Mouse (Mus musculus) hindbrain, embryonic 16.5 days (tissue): ENCODE results near the gene Slco3a1. TPM values are rescaled to one million over a fixed set of nuclear protein-coding genes. Genes with fewer than 3 reads are reported as not detected.

Source experiments
- ATAC-seq: fragments of 200-750 bp; cut with Nextera tagmentation; 2 replicates; pipeline ENCODE4 v1.8.0; 2017; ENCODE audit warnings: moderate TSS enrichment, moderate library complexity
- H3K27ac ChIP-seq: fragments of 300-500 bp; sonication (generic); 2 replicates; pipeline ENCODE4 v1.5.1; 2014; ENCODE audit warnings: low read depth, mild to moderate bottlenecking, control low read depth, low read length, moderate library complexity
- H3K27me3 ChIP-seq: fragments of 300-500 bp; sonication (generic); replicated peaks from 2 replicates; pipeline ENCODE4 v1.6.1; 2014; ENCODE audit warnings: low read length; ENCODE audit not compliant: control insufficient read depth, insufficient read depth
- H3K36me3 ChIP-seq: fragments of 300-500 bp; sonication (generic); 2 replicates; pipeline ENCODE4 v1.6.1; 2014; ENCODE audit warnings: mild to moderate bottlenecking, low read length, moderate library complexity, mixed read lengths; ENCODE audit not compliant: control insufficient read depth, insufficient read depth
- H3K4me1 ChIP-seq: fragments of 300-500 bp; sonication (generic); 2 replicates; pipeline ENCODE4 v1.6.1; 2014; ENCODE audit warnings: low read depth, low read length; ENCODE audit not compliant: control insufficient read depth, insufficient read depth
- H3K4me2 ChIP-seq: fragments of 300-500 bp; sonication (generic); 2 replicates; pipeline ENCODE4 v1.6.1; 2014; ENCODE audit warnings: mild to moderate bottlenecking, low read length, control low read depth, moderate library complexity
- H3K4me3 ChIP-seq: fragments of 300-500 bp; sonication (generic); 2 replicates; pipeline ENCODE4 v1.5.1; 2014; ENCODE audit warnings: mild to moderate bottlenecking, low read length, control low read depth, moderate library complexity
- H3K9ac ChIP-seq: fragments of 300-500 bp; sonication (generic); 2 replicates; pipeline ENCODE4 v1.6.1; 2014; ENCODE audit warnings: low read depth, mild to moderate bottlenecking, control low read depth, low read length, moderate library complexity
- H3K9me3 ChIP-seq: fragments of 300-500 bp; sonication (generic); 2 replicates; pipeline ENCODE4 v1.6.1; 2014; ENCODE audit warnings: mild to moderate bottlenecking, low read length, moderate library complexity; ENCODE audit not compliant: control insufficient read depth
- WGBS: fragments of 180-500 bp; shearing (Covaris S2); extraction: QIAGEN DNeasy Blood & Tissue Kit; methylation state at CpG from one replicate; pipeline ENCODE4 v1.1.7; 2014; 5-methylcytosine and 5-hydroxymethylcytosine counted together
- polyA plus RNA-seq: library from polyadenylated mRNA; unstranded; fragments of >200 nt; fragmentation: Nextera tagmentation; extraction: Ambion mirVana; gene quantifications from 2 replicates; pipeline ENCODE4 v1.2.1, GENCODE M21; 2015

Slco3a1 gene
- polyA plus RNA-seq, 1 experiment from 2014 or later: 18.9 TPM

DNA sequence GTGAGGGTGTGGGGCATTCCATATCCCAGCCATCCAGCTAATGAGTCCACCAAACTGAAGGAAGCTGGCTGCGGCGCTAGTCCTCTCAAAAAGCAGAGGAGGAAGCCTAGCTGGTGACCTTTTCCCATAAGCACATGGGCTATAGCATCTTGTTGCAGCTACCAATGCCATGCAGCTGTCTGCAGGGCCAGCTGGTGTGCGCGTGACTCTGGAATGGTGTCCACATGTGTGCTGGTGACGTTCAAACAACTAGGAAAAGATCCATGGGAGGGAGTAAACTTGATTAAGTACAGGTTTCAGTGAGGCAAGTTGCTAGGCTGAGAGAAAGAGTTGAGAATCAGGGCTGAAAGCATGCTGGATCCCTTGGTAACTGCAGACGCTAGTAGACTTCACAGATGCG lies 201.3 kb downstream of the Slco3a1 start:
- H3K4me2 ChIP-seq: no peak overlapping the region
- no peaks in the 10 kb centered on the region for H3K27me3 ChIP-seq
- no peak overlapping the region for H3K4me3 ChIP-seq
- H3K36me3 ChIP-seq: no peaks in the 10 kb centered on the region
- ATAC-seq: no peak
- no peak overlapping the region for H3K9ac ChIP-seq
- no peaks in the 10 kb centered on the region for H3K9me3 ChIP-seq
- H3K4me1 ChIP-seq: peaks cover 9% of the 10 kb centered on the region
- no peak overlapping the region for H3K27ac ChIP-seq
- WGBS: 82% methylated on average over 7 of the region's 7 CpGs

DNA sequence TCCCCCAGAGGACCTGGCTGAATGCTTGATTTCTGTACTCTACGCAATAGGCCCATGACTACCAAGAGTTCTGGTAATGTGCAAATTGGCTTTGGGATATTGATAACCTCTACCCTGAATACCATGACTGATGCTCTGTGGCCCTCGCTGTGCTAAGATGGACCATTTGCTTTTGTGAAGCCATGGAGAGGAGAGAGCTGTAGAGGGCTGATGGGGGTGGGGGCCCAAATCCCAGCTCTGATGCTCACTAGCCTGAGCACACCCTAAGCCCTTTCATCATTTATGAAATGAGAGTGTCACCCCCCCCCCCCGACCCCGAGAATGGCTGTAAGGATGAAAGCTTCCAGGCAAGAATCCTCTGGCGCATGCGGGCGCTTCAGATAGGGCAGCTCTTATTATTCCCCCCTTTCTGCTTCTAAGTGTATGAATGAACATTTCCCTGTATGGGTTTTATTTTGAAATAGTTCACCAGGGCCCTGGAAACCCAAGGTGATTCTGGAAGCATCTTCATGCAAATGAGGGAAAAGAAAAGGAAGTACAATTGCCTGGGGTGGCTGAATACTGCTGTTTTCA lies 206.2 kb downstream of the Slco3a1 start:
- peak; percentile 28; the same call in 1 of the 2 replicates for ATAC-seq

DNA sequence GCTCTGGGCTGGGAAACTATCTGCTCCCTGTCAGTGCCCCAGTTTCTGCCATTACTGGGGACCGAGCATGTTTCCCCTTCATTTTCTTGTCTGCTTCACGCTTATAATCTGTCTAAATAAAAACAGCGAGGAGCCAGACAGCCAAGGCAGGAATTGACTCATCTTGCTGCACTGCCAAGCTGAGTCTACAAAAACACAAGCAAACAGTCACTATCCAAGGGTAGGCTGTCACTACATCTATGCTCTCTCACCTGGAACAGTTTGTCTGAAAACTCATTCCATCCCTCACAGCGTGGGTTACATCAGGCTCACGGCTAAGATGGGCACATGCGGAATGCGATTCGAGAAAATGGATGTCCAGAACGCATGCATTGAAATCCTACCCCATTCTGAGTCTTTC lies 207.6 kb downstream of the Slco3a1 start:
- Histone ChIP-seq H3K4me2 (no peak overlapping the region), H3K9ac (no peak overlapping the region), H3K27me3 (no peaks in the 10 kb centered on the region), H3K4me3 (no peak overlapping the region), H3K4me1 (peaks cover 12% of the 10 kb centered on the region), H3K36me3 (no peaks in the 10 kb centered on the region), H3K27ac (no peak overlapping the region), H3K9me3 (no peaks in the 10 kb centered on the region)
- WGBS: 74% methylated on average over 9 of the region's 9 CpGs
- ATAC-seq: 0 out of 2 replicates have a peak, but pooled peaks have one; percentile 10

More for the DNA sequence above, 206.2 kb downstream of the Slco3a1 start:
- no peak overlapping the region for H3K4me2 ChIP-seq
- no peak overlapping the region for H3K27ac ChIP-seq
- H3K4me1 ChIP-seq: peaks cover 12% of the 10 kb centered on the region
- no peaks in the 10 kb centered on the region for H3K27me3 ChIP-seq
- 68% methylated on average over 7 of the region's 7 CpGs for WGBS
- H3K9ac ChIP-seq: no peak overlapping the region
- no peaks in the 10 kb centered on the region for H3K9me3 ChIP-seq
- no peaks in the 10 kb centered on the region for H3K36me3 ChIP-seq
- H3K4me3 ChIP-seq: no peak overlapping the region

- no peaks in the 10 kb centered on the region for H3K27me3 ChIP-seq
- H3K27ac ChIP-seq: no peak overlapping the region
- H3K4me1 ChIP-seq: peaks cover 13% of the 10 kb centered on the region
- no peaks in the 10 kb centered on the region for H3K36me3 ChIP-seq
- 41% methylated on average over 3 of the region's 3 CpGs for WGBS
- H3K4me3 ChIP-seq: no peak overlapping the region
- ATAC-seq: 0 out of 2 replicates have a peak, but pooled peaks have one; percentile 23
- H3K4me2 ChIP-seq: no peak overlapping the region
- no peaks in the 10 kb centered on the region for H3K9me3 ChIP-seq
- H3K9ac ChIP-seq: no peak overlapping the region
These were observed 208.1 kb downstream of the Slco3a1 start for GRCm38 (mm10) chr7:74346451-74346850.

DNA sequence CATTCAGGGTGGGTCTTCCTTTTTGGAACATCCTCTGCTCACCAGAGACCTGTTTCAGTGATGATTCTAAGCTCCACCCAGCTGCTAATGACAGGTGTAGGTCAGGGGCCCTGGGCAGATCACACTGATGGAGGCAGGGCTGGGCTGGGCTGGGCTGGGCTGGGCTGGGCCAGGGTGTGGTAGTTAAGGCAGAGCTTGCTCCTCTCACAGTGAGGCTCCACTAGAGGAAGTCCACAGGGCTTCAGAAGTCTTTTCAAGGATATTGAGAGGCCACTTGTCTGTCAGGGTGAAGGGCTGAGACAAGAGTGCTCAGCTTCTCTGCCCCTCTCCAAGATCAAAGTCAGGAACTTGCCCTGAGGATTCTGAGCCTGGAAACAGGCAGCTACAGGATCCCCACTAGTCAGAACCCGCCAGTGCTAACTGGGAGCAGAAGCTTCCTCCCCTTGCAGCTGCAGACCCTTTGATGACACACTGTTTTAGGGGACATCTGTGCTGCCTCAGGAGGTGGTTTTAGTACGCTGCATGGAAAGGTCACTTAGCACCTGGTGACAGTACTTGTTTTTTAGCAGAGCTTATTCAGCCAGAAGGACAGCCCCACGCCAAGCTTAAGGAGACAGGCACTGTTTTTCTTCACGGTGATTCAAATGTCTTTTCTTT lies 213.3 kb downstream of the Slco3a1 start:
- Histone ChIP-seq H3K4me1 (peaks cover 3% of the 10 kb centered on the region; the same call in 1 of the 2 replicates), H3K4me3 (no peak overlapping the region), H3K4me2 (no peak overlapping the region), H3K27me3 (no peaks in the 10 kb centered on the region), H3K36me3 (no peaks in the 10 kb centered on the region), H3K9ac (no peak overlapping the region), H3K27ac (no peak overlapping the region), H3K9me3 (no peaks in the 10 kb centered on the region)
- WGBS: 39% methylated on average over 4 of the region's 4 CpGs
- ATAC-seq: no peak

GRCm38 (mm10) chr7:74340419-74340954 lies 214.1 kb downstream of the Slco3a1 start:
- H3K27ac ChIP-seq: no peak overlapping the region
- WGBS: 87% methylated on average over 8 of the region's 8 CpGs
- H3K9ac ChIP-seq: no peak overlapping the region
- no peak for ATAC-seq
- no peaks in the 10 kb centered on the region for H3K27me3 ChIP-seq
- H3K4me2 ChIP-seq: no peak overlapping the region
- H3K4me1 ChIP-seq: peaks cover 3% of the 10 kb centered on the region; the same call in 1 of the 2 replicates
- H3K36me3 ChIP-seq: no peaks in the 10 kb centered on the region
- no peak overlapping the region for H3K4me3 ChIP-seq
- H3K9me3 ChIP-seq: no peaks in the 10 kb centered on the region

- Histone ChIP-seq H3K4me2 (no peak overlapping the region), H3K27me3 (no peaks in the 10 kb centered on the region), H3K9me3 (no peaks in the 10 kb centered on the region), H3K36me3 (no peaks in the 10 kb centered on the region), H3K4me3 (no peak overlapping the region), H3K9ac (no peak overlapping the region), H3K27ac (no peak overlapping the region), H3K4me1 (peaks cover 3% of the 10 kb centered on the region; the same call in 1 of the 2 replicates)
- ATAC-seq: no peak
- WGBS: 75% methylated on average over 6 of the region's 6 CpGs
These were observed 216.7 kb downstream of the Slco3a1 start for GRCm38 (mm10) chr7:74337677-74338420.

DNA sequence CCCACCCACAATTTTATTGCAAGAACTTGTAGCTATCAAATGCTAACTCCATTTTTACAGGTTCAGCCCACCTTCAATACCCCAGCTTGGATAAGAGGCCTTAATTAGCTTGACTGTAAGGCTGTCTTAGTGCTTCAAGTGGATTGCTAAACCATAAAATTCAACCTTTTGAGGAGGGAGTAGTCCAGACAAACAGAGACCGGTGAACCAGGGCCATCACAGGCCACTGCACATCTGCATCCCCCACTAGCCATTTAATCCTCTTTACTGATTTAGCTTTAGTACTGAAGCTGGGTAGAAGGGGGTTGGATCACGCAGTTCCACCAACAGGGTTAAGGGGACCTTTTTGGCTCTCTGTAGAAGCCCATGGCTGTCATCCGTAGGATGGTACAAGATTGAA lies 222.3 kb downstream of the Slco3a1 start:
- no peak overlapping the region for H3K27ac ChIP-seq
- no peak overlapping the region for H3K4me3 ChIP-seq
- ATAC-seq: no peak
- no peaks in the 10 kb centered on the region for H3K9me3 ChIP-seq
- H3K4me2 ChIP-seq: no peak overlapping the region
- no peaks in the 10 kb centered on the region for H3K36me3 ChIP-seq
- peaks cover 3% of the 10 kb centered on the region; the same call in 1 of the 2 replicates for H3K4me1 ChIP-seq
- H3K9ac ChIP-seq: no peak overlapping the region
- 73% methylated on average over 3 of the region's 3 CpGs for WGBS
- H3K27me3 ChIP-seq: no peaks in the 10 kb centered on the region
